Mouse (Mus musculus): ENCODE data around the gene Icam1. TPM values are rescaled to one million over a fixed set of nuclear protein-coding genes. Genes with fewer than 3 reads are reported as not detected.

Gene Icam1
- polyA plus RNA-seq, 1 experiment = 0.11 TPM

DNA sequence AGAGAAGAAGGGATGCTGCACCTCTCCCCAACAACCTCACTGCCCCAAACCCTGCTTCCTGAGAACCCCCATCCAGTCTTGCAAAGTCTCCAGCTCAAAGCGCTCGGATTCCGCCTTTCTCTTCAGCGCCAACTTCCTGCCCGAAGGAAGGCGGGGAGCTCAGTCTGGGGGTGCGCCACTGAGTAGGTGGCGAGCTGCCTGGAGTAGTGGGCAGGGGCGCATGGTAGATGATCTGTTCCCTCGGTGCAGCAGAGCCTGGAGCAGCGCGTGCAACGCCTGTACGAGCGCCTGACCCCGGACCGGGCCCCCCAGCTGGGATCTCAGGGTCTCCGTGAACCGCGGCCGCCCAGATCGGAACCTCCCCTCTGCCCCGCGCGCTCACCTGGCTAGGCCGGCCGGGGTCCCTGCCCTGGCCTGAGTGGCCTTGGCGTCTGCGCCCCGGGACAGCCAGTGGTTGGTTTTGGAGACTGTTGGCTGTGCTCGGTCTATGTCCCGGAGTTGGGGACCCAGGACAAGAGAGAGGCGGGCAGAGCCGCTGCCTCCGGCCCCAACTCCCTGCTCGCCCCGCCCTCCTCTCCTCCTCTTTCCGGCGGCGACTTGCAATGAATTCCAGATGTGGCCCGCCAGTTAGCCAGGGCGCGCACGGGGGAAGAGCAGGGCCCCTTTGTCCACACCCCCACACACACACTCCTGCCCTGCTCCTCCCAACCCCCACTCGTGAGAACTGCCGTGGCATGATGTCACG is 39.4 kb upstream of the Icam1 start, which contains the start of gene S1pr2:
TSS of gene S1pr2 (minus strand) at position 566 of the 745 bp plus-strand sequence.
- Histone ChIP-seq H3K4me1 (ENCODE audit: control insufficient read depth) (peaks cover 25% of the 10 kb centered on the region), H3K27me3 (ENCODE audit: control insufficient read depth) (peaks cover 27% of the 10 kb centered on the region)
- TF ChIP-seq TAL1 (IDR thresholded peaks at IDR 0.05; ENCODE audit: low read length) = no peak
- TF ChIP-seq GATA1 (IDR thresholded peaks at IDR 0.05; ENCODE audit: low read length) = no peak

GRCm38 (mm10) chr9:20976961-20977689 is 38.7 kb upstream of the Icam1 start:
- no peaks in the 10 kb centered on the region for H3K36me3 ChIP-seq (ENCODE audit: control insufficient read depth)
- H3K27me3 ChIP-seq (ENCODE audit: control insufficient read depth) = peaks cover 28% of the 10 kb centered on the region
- H3K4me1 ChIP-seq (ENCODE audit: control insufficient read depth) = peaks cover 25% of the 10 kb centered on the region
- TF ChIP-seq TAL1 (IDR thresholded peaks at IDR 0.05; ENCODE audit: low read length) (no peak), GATA1 (IDR thresholded peaks at IDR 0.05; ENCODE audit: low read length) (no peak)
- H3K4me3 ChIP-seq (replicated peaks) = peak overlapping the region; percentile 71
- H3K9me3 ChIP-seq (ENCODE audit: control insufficient read depth, low read length) = no peaks in the 10 kb centered on the region

More for the DNA sequence above, 39.4 kb upstream of the Icam1 start, which contains the start of gene S1pr2:
- Histone ChIP-seq H3K4me3 (replicated peaks) (peak within 1 kb of the TSS; percentile 71), H3K9me3 (ENCODE audit: control insufficient read depth, low read length) (no peaks in the 10 kb centered on the region), H3K36me3 (ENCODE audit: control insufficient read depth) (no peaks in the 10 kb centered on the region)

DNA sequence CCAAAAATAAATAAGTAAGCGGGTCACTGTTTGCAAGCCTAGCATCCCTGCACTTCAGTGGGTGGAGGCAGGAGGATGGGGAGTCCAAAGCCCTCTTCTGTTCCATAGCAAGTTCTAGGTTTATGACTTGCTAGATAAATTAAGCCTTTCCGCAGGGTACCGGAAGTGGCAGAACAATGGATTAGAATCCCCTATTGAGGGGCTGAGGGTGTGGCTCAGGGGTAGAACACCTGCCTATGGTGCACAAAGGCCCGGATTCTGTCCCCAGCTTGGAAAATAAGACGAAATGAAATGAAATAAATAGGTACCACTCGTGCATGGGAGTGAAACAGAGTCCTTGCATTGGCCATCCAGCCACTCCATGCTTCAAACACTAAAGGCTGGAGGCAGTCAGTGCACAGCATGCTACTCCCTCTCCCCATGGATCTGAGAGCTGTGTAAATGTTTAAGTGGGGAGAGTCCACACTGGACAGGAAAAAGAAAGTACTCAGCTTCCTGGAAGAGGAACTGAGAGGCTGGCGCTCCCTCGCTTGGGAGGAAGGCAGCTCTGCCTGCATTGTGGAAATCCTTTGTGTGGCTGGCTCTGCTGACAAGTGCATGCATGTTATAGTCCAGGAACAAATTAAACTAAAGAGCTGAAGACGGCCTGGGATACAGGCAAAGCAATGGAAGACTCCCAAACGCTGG is 37.2 kb upstream of the Icam1 start:
- H3K4me3 ChIP-seq (replicated peaks) = no peak overlapping the region

GRCm38 (mm10) chr9:20979181-20979580 is 36.6 kb upstream of the Icam1 start:
- peaks cover 24% of the 10 kb centered on the region for H3K27me3 ChIP-seq (ENCODE audit: control insufficient read depth)
- no peaks in the 10 kb centered on the region for H3K9me3 ChIP-seq (ENCODE audit: control insufficient read depth, low read length)
- no peaks in the 10 kb centered on the region for H3K36me3 ChIP-seq (ENCODE audit: control insufficient read depth)
- TF ChIP-seq GATA1 (IDR thresholded peaks at IDR 0.05; ENCODE audit: low read length) = no peak
- no peak for TF ChIP-seq TAL1 (IDR thresholded peaks at IDR 0.05; ENCODE audit: low read length)
- peaks cover 25% of the 10 kb centered on the region for H3K4me1 ChIP-seq (ENCODE audit: control insufficient read depth)
- no peak overlapping the region for H3K4me3 ChIP-seq (replicated peaks)

More for the DNA sequence above, 37.2 kb upstream of the Icam1 start:
- Histone ChIP-seq H3K4me1 (ENCODE audit: control insufficient read depth) (peaks cover 25% of the 10 kb centered on the region), H3K27me3 (ENCODE audit: control insufficient read depth) (peaks cover 25% of the 10 kb centered on the region), H3K36me3 (ENCODE audit: control insufficient read depth) (no peaks in the 10 kb centered on the region), H3K9me3 (ENCODE audit: control insufficient read depth, low read length) (no peaks in the 10 kb centered on the region)
- TF ChIP-seq TAL1 (IDR thresholded peaks at IDR 0.05; ENCODE audit: low read length) = no peak
- no peak for TF ChIP-seq GATA1 (IDR thresholded peaks at IDR 0.05; ENCODE audit: low read length)

GRCm38 (mm10) chr9:20979769-20980168 is 36.0 kb upstream of the Icam1 start:
- Histone ChIP-seq H3K27me3 (ENCODE audit: control insufficient read depth) (peaks cover 20% of the 10 kb centered on the region), H3K36me3 (ENCODE audit: control insufficient read depth) (no peaks in the 10 kb centered on the region), H3K9me3 (ENCODE audit: control insufficient read depth, low read length) (no peaks in the 10 kb centered on the region), H3K4me1 (ENCODE audit: control insufficient read depth) (peaks cover 25% of the 10 kb centered on the region), H3K4me3 (replicated peaks) (no peak overlapping the region)
- TF ChIP-seq GATA1 (IDR thresholded peaks at IDR 0.05; ENCODE audit: low read length) (no peak), TAL1 (IDR thresholded peaks at IDR 0.05; ENCODE audit: low read length) (no peak)

DNA sequence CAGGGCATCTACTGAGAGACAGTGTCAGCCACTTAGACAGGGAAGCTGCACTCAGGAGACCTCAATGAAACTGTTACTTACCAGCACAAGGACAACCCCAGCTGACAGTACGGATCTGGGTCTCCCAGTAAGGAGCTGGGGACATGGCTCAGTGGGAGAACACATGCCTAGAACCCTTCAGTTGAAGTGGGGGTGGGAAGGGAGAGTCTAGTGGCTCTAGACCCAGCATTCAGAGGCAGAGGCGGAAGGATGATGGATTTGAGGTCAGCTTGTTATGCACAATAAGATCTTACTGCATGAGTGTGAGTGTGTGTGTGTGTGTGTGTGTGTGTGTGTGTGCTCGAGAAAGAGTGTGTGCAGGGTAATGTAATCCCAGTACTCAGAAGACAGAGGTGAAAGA is 33.6 kb upstream of the Icam1 start:
- no peak overlapping the region for H3K4me3 ChIP-seq (replicated peaks)
- TF ChIP-seq TAL1 (IDR thresholded peaks at IDR 0.05; ENCODE audit: low read length) (no peak), GATA1 (IDR thresholded peaks at IDR 0.05; ENCODE audit: low read length) (no peak)
- peaks cover 2% of the 10 kb centered on the region for H3K4me1 ChIP-seq (ENCODE audit: control insufficient read depth)
- H3K27me3 ChIP-seq (ENCODE audit: control insufficient read depth) = peaks cover 3% of the 10 kb centered on the region; the same call in 1 of the 2 replicates
- no peaks in the 10 kb centered on the region for H3K36me3 ChIP-seq (ENCODE audit: control insufficient read depth)
- H3K9me3 ChIP-seq (ENCODE audit: control insufficient read depth, low read length) = no peaks in the 10 kb centered on the region

DNA sequence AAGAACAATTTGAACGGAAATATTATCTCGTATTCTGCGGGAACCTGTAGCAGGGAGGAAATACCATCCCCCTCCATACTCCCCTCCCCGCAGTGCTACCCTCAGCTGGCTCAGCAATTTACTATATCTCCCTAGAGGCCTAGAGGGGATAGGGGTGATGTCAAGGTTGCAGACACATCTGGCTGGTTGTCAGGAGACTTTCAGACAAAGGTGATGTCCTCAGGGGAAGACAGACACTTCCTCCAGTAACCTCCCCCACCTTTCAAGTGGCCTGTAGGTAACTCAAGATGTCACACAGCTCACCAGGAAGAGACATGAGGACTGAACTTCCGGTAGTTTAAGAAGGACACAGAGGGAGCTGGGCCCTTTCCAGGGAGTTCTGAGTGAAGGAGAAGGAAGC is 32.6 kb upstream of the Icam1 start:
- Histone ChIP-seq H3K27me3 (ENCODE audit: control insufficient read depth) (peaks cover 3% of the 10 kb centered on the region), H3K36me3 (ENCODE audit: control insufficient read depth) (no peaks in the 10 kb centered on the region), H3K4me3 (replicated peaks) (no peak overlapping the region), H3K4me1 (ENCODE audit: control insufficient read depth) (no peaks in the 10 kb centered on the region; the same call in 1 of the 2 replicates), H3K9me3 (ENCODE audit: control insufficient read depth, low read length) (no peaks in the 10 kb centered on the region)
- TF ChIP-seq GATA1 (IDR thresholded peaks at IDR 0.05; ENCODE audit: low read length) (no peak), TAL1 (IDR thresholded peaks at IDR 0.05; ENCODE audit: low read length) (no peak)

GRCm38 (mm10) chr9:20986952-20987686 is 28.7 kb upstream of the Icam1 start:
- Histone ChIP-seq H3K4me3 (replicated peaks) (no peak overlapping the region), H3K4me1 (ENCODE audit: control insufficient read depth) (peaks cover 3% of the 10 kb centered on the region), H3K36me3 (ENCODE audit: control insufficient read depth) (no peaks in the 10 kb centered on the region), H3K27me3 (ENCODE audit: control insufficient read depth) (peaks cover 1% of the 10 kb centered on the region), H3K9me3 (ENCODE audit: control insufficient read depth, low read length) (no peaks in the 10 kb centered on the region)
- TF ChIP-seq GATA1 (IDR thresholded peaks at IDR 0.05; ENCODE audit: low read length) (no peak), TAL1 (IDR thresholded peaks at IDR 0.05; ENCODE audit: low read length) (no peak)

Measured in erythroblast, embryonic 14.5 days (primary cell).